Mouse (Mus musculus) C2C12 (cell line): Measurements from ENCODE around the gene Ldb3.

Experiments used
- CEBPB ChIP-seq: IDR thresholded peaks from one replicate; pipeline ENCODE4 v1.6.1; 2011; ENCODE audit warnings: low read depth, mild to moderate bottlenecking, control low read depth, moderate library complexity
- CTCF ChIP-seq: IDR thresholded peaks from one replicate; pipeline ENCODE4 v1.5.1; 2011; ENCODE audit not compliant: control insufficient read depth, insufficient read depth, insufficient read length
- MAX ChIP-seq: IDR thresholded peaks from one replicate; pipeline ENCODE4 v1.6.1; 2011; ENCODE audit warnings: mild to moderate bottlenecking, control low read depth
- MYOG ChIP-seq: IDR thresholded peaks from one replicate; pipeline ENCODE4 v1.6.1; 2011; ENCODE audit not compliant: control insufficient read depth, insufficient read length; ENCODE audit errors: extremely low read depth
- USF1 ChIP-seq: IDR thresholded peaks from one replicate; pipeline ENCODE4 v1.6.1; 2011; ENCODE audit warnings: low read depth, mild to moderate bottlenecking, control low read depth, moderate library complexity

- TF ChIP-seq CTCF (no peak), CEBPB (no peak), MAX (no peak), MYOG (no peak), USF1 (no peak)
Observed at GRCm38 (mm10) chr14:34501447-34501803, 87.1 kb downstream of the Ldb3 start.
